Mouse (Mus musculus) stomach, embryonic 16.5 days (tissue): ENCODE measurements around the gene D17Wsu92e. TPM values are rescaled to one million over a fixed set of nuclear protein-coding genes. Genes with fewer than 3 reads are reported as not detected.

Experiments used
- ATAC-seq: fragments of 200-750 bp; cut with Nextera tagmentation; 2 replicates; pipeline ENCODE4 v1.8.0; 2017; ENCODE audit warnings: moderate number of reproducible peaks, moderate TSS enrichment; ENCODE audit not compliant: insufficient read depth, low FRiP score
- H3K27ac ChIP-seq: fragments of 300-500 bp; sonication (generic); 2 replicates; pipeline ENCODE4 v1.5.1; 2014; ENCODE audit warnings: low read length
- H3K27me3 ChIP-seq: fragments of 300-500 bp; sonication (generic); 2 replicates; pipeline ENCODE4 v1.6.1; 2014; ENCODE audit warnings: low read length, control low read depth, mixed read lengths; ENCODE audit not compliant: control insufficient read depth, insufficient read depth
- H3K36me3 ChIP-seq: fragments of 300-500 bp; sonication (generic); 2 replicates; pipeline ENCODE4 v1.6.1; 2014; ENCODE audit warnings: low read length; ENCODE audit not compliant: control insufficient read depth, insufficient read depth
- H3K4me1 ChIP-seq: fragments of 300-500 bp; sonication (generic); 2 replicates; pipeline ENCODE4 v1.6.1; 2014; ENCODE audit warnings: low read length, control low read depth, mixed read lengths; ENCODE audit not compliant: control insufficient read depth, insufficient read depth
- H3K4me2 ChIP-seq: fragments of 300-500 bp; sonication (generic); 2 replicates; pipeline ENCODE4 v1.6.1; 2014; ENCODE audit warnings: low read depth, low read length, mixed read lengths
- H3K4me3 ChIP-seq: fragments of 300-500 bp; sonication (generic); replicated peaks from 2 replicates; pipeline ENCODE4 v1.5.1; 2014; ENCODE audit warnings: mild to moderate bottlenecking, low read length
- H3K9ac ChIP-seq: fragments of 300-500 bp; sonication (generic); 2 replicates; pipeline ENCODE4 v1.6.1; 2014; ENCODE audit warnings: low read length
- H3K9me3 ChIP-seq: fragments of 300-500 bp; sonication (generic); replicated peaks from 2 replicates; pipeline ENCODE4 v1.6.1; 2016; ENCODE audit warnings: low read length, control low read depth; ENCODE audit not compliant: control insufficient read depth
- WGBS: fragments of 180-500 bp; shearing (Covaris S2); extraction: QIAGEN DNeasy Blood & Tissue Kit; methylation state at CpG from one replicate; pipeline ENCODE4 v1.1.7; 2014; 5-methylcytosine and 5-hydroxymethylcytosine counted together
- polyA plus RNA-seq: library from polyadenylated mRNA; unstranded; fragments of >200 nt; fragmentation: Nextera tagmentation; extraction: Ambion mirVana; gene quantifications from 2 replicates; pipeline ENCODE4 v1.2.1, GENCODE M21; 2015

D17Wsu92e gene
- polyA plus RNA-seq, 1 experiment from 2014 or later, result 21.2 TPM

DNA sequence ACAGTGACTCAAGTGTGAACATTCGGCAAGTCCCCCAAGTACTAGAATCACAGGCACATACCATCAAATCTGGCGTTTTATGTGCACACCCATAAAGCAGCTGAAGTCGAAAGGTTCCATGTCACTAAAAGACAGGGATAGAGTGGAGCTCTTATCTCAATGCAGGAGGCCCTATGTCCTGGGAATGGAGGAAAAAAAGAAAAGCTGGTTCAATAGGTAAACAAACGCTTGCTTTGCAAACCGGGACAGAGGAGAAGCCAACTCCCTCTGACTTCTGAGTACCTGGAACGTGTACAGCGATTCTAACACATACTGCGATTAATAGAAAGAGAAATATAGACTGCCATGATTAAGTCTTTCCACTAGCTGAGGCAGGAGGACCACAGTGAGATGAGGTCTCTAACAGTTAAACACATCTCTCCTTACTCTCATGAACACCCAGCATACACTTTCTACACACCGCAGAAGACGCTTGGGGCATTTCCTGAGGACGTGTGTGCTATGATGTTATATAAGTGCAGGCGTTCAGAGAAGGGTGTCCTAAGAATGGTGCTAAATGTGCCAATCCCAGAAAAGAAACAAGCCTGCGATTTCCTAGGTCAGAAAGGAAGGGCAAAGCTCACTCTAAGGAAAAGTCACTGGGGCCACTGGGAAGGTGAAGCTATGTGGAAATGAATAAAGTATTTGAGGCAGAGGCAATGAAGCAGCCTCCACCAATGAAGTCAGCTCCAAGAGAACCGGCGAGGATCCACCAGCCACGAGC is 9.7 kb downstream of the D17Wsu92e start:
- Histone ChIP-seq H3K4me2 (peak overlapping the region; percentile 42), H3K4me3 (no peak overlapping the region), H3K27ac (peak overlapping the region; percentile 86), H3K9me3 (no peaks in the 10 kb centered on the region), H3K4me1 (peaks cover 21% of the 10 kb centered on the region), H3K36me3 (no peaks in the 10 kb centered on the region), H3K27me3 (no peaks in the 10 kb centered on the region), H3K9ac (peak overlapping the region; percentile 7; the same call in 1 of the 2 replicates)
- peak; percentile 60; the same call in 1 of the 2 replicates for ATAC-seq
- 63% methylated on average over 16 of the region's 16 CpGs for WGBS

DNA sequence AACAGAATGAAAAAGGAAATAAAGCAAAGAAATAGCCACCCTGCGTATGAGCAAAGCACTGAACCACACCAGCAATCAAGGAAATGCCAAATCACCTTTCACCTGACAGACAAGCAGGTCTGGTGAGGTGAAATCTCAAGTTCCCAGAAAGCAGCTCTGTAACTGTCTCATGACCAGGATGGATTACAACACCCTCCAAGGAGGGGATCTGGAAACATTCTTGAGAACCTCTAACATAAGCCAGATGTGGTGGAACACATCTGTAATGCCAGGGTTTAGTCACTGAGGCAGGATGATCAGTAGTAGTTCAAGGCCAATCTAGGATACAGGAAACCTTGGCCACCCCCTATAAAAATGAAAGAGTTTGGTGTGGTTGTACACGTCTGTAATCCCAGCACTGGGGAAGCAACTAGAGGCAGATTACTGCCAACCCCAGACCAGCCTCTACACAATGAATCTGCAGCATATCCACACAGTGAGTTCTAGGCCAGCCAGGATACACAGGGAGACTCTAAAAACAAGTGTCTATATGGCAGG is 12.8 kb downstream of the D17Wsu92e start:
- H3K4me2 ChIP-seq, result no peak overlapping the region
- H3K4me3 ChIP-seq, result no peak overlapping the region
- ATAC-seq, result no peak
- peak overlapping the region; percentile 50 for H3K27ac ChIP-seq
- no peaks in the 10 kb centered on the region for H3K27me3 ChIP-seq
- 63% methylated on average over 2 of the region's 2 CpGs for whole genome bisulfite sequencing
- H3K4me1 ChIP-seq, result peaks cover 21% of the 10 kb centered on the region
- no peaks in the 10 kb centered on the region for H3K36me3 ChIP-seq
- no peaks in the 10 kb centered on the region for H3K9me3 ChIP-seq
- no peak overlapping the region for H3K9ac ChIP-seq

DNA sequence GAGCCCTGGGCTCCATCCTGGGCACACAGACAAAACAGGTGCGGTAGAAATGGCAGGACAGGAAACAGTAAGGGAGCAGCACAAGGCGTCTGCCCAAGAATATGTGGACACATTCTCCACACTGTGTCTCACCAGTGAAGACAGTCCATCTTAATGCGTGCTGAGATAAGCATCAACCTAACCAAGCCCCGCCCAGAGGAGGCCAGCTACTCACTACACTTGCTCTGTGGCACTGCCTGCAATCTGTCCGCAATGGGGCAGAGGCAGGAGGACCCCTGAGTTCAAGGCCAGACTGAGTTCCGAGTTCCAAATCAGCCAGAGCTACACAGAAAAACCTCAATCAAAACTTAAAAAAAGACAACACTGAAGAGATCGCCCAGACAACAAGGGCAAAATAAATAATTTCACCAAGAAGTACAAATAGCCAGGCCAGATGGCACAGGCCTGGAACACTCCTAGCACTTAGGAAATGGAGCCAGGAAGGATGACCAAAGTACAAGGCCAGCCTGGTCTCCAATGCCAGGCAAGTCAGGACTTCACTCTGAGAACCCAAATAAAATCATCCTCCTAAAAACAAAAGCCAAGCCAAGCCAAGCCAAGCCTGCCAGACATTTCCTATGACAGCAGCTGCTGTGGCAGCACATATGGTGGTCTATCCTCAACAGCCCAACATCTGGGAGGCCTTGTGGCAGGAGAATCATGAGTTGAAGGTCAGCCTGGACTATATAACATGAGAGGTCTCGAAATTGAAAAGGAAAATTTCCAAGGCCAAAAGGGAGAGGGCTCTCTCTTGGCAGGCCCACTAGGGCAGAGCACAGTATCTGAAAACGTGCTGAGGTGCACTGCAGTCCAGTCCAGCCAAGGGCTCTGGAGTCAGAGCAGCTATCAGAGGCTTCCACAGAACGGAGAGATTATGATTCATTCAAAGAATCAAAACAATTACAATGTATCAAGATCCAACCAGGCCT is 15.4 kb downstream of the D17Wsu92e start:
- Histone ChIP-seq H3K9ac (no peak overlapping the region), H3K27ac (no peak overlapping the region), H3K36me3 (no peaks in the 10 kb centered on the region), H3K9me3 (no peaks in the 10 kb centered on the region), H3K4me1 (peaks cover 16% of the 10 kb centered on the region), H3K27me3 (no peaks in the 10 kb centered on the region), H3K4me2 (no peak overlapping the region), H3K4me3 (no peak overlapping the region)
- WGBS, result 74% methylated on average over 10 of the region's 10 CpGs
- no peak for ATAC-seq

DNA sequence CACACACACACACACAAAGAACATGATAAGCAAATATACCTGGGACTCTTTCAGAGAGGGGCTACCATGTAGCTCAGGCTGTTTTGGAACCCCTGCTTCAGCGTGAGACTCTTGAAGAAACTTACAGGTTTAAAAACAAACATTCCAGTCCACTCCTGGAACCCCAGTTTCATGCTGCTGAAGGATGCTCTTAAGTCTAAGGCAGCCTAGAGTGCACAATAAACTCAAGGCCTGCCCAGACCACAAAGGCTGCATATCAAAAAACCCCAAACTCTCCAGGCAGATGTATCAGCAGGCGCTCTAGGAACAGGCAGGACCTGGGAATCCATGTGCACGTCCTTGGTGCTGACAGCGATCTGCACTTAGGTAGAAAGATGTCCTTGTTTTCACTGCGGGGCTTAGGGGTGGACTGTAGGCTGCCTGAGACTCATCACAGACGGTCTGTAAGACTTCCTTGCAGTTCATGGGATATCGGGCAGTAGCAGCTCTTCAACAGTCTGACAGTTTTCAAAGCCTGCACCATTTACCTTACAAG is 16.2 kb downstream of the D17Wsu92e start:
- Histone ChIP-seq H3K36me3 (no peaks in the 10 kb centered on the region), H3K27ac (no peak overlapping the region), H3K4me2 (no peak overlapping the region), H3K27me3 (no peaks in the 10 kb centered on the region), H3K9me3 (no peaks in the 10 kb centered on the region), H3K9ac (no peak overlapping the region), H3K4me3 (no peak overlapping the region), H3K4me1 (peaks cover 22% of the 10 kb centered on the region)
- WGBS, result 78% methylated on average over 7 of the region's 7 CpGs
- no peak for ATAC-seq

DNA sequence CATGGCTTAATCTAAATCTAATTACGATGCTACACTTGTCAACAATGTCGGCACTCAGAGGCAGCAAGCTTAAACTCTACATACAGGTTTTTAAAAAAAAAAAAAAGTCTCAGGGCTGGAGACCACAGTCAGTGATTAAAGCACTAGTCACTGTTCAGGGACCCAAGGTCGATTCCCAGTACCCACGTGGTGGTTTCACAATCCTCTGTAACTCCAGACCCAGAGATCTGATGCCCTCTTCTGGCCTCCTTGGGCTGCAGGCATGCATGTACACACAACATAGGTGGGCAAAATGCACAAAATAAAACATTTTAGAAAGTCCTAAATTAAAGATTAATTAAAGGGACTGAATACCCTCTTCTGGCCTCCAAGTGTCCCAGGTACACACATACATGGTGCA is 16.7 kb downstream of the D17Wsu92e start:
- Histone ChIP-seq H3K4me2 (no peak overlapping the region), H3K9ac (no peak overlapping the region), H3K4me1 (peaks cover 22% of the 10 kb centered on the region), H3K36me3 (no peaks in the 10 kb centered on the region), H3K9me3 (no peaks in the 10 kb centered on the region), H3K27me3 (no peaks in the 10 kb centered on the region), H3K4me3 (no peak overlapping the region), H3K27ac (no peak overlapping the region)
- ATAC-seq, result no peak
- WGBS, result 76% methylated on average over 4 of the region's 4 CpGs

DNA sequence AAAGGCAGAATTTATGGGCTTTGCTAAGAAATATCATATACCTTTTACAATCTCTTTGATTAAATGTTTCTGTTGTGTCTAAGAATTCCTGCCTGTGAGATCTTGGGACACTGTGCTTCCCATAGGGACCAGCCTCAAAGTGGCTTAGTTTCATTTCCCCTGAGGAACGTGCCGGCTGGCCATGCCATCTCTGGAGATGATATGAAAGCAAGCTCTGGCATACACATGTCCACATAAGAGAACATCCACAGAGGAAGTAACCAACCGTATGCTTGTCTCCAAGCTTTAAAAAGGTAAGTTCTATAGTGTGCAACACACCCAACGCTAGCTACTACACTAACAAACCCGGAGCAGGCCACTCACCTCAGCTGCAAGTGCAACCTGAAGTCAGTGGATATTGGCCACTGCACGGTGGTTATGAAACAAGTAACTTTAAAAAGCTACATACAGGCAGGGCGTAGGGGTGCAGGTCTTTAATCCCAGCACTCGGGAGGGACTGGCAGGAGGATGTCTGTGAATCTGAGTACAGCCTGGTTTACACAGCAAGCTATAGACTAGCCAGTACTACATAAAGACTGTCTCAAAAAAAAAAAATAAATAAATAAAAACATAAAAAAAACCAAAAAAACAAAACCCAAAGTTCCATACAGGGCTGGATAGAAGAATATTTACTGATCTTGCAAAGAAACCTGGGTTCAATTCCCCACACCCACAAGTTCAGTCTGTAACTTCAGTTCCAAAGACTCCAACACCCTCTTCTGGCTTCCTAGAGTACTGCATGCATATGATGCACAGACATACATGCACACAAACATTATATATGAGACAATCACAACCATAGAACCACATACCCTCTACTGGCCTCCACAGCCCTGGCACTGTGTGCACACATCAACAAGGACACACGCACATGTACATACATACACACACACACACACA is 19.5 kb downstream of the D17Wsu92e start:
- no peaks in the 10 kb centered on the region for H3K27me3 ChIP-seq
- 66% methylated on average over 9 of the region's 9 CpGs for WGBS
- peaks cover 35% of the 10 kb centered on the region for H3K4me1 ChIP-seq
- no peak for ATAC-seq
- no peaks in the 10 kb centered on the region for H3K9me3 ChIP-seq
- peak overlapping the region; percentile 86 for H3K27ac ChIP-seq
- no peaks in the 10 kb centered on the region for H3K36me3 ChIP-seq
- peak overlapping the region; percentile 7; the same call in 1 of the 2 replicates for H3K9ac ChIP-seq
- H3K4me2 ChIP-seq, result no peak overlapping the region; the same call in 1 of the 2 replicates
- no peak overlapping the region for H3K4me3 ChIP-seq

DNA sequence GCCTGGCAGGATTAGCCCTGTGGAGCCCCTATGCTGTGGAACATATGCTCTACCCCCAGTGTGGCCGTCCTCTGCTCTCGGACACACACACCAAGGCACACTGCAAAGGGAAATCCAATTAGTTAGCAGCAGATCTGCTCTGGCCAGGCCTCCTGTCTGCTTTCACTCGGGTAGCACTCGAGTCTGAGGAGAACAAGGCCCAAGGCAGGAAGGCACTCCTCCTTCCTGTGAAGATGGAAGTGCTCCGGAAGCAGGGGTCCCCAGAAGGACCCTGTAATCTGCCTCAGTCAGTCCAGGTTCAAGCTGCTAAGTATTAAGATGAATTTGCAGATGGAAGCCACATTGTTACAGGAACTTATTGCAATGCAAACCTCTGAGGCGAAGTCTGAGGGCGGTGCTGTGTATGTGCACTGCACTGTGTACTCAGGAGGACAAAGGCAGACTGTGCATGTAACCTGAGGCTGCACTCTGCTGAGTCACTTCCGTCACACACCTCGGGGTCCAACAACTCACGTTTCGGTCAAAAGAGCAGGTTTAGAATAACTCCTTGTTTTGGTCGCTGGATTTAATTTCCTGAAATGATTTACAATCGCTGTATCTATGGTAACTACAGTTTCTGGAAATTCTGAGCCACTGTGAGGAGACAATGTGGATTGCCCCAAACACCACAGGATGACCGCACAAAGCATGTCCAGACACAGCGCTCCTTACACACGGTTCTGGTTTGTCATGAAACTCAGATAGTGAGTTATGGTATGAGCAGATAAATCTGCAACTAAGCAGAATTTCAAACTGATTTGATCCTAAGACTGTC is 20.5 kb downstream of the D17Wsu92e start:
- Histone ChIP-seq H3K36me3 (no peaks in the 10 kb centered on the region), H3K9me3 (no peaks in the 10 kb centered on the region), H3K4me3 (no peak overlapping the region), H3K4me2 (peak overlapping the region; percentile 40), H3K27ac (peak overlapping the region; percentile 97), H3K9ac (peak overlapping the region; percentile 60), H3K27me3 (no peaks in the 10 kb centered on the region), H3K4me1 (peaks cover 35% of the 10 kb centered on the region)
- WGBS, result 23% methylated on average over 16 of the region's 16 CpGs
- ATAC-seq, result peak; percentile 84
